Mouse (Mus musculus) Patski (cell line): ENCODE data around the gene Ache. TPM values are rescaled to one million over a fixed set of nuclear protein-coding genes. Genes with fewer than 3 reads are reported as not detected.
"Not testable (repeated sequence)": the region's sequence is repeated elsewhere in the genome, so short reads cannot be mapped to it uniquely, and the experiment has no call there.

ENCODE experiments used
- ATAC-seq: fragments of 100-300 bp; one replicate; pipeline ENCODE4 v1.8.0; 2021
- CTCF ChIA-PET: fragments of 350-600 bp; sonication (Branson Sonifier 250); formaldehyde crosslinking; loops from one replicate; lab custom pipeline; 2022; ENCODE audit warnings: inconsistent platforms; lab: Charles Lee
- POLR2A ChIA-PET: fragments of 350-600 bp; sonication (Branson Sonifier 250); formaldehyde crosslinking; loops from one replicate; lab custom pipeline; 2022; ENCODE audit warnings: antibody characterized with exemption, inconsistent platforms; lab: Charles Lee
- DNase-seq: peaks from one replicate; pipeline ENCODE4 v3.0.0-alpha.2; 2011; ENCODE audit warnings: low read depth, low spot score
- H3K27me3 ChIP-seq: fragments of 371-371 bp; one replicate; pipeline ENCODE4 v1.5.1; 2021
- CTCF ChIP-seq: fragments of 100-300 bp; IDR thresholded peaks from one replicate; pipeline ENCODE4 v1.5.1; 2021
- in situ Hi-C: fragments of 300-500 bp; cut with MboI; formaldehyde crosslinking; loops from 3 replicates; pipeline ENCODE4 v1.11.1; 2018; ENCODE audit warnings: low pct_unique_long_range_greater_than_20kb, mixed read lengths
- polyA plus RNA-seq: library from polyadenylated mRNA; unstranded; gene quantifications from one replicate; pipeline ENCODE4 v1.2.3, GENCODE M21; 2021

The Ache gene
- 1.8 TPM for polyA plus RNA-seq

- H3K27me3 ChIP-seq, result peaks cover 7% of the 10 kb centered on the region
- in situ Hi-C loops, result loop anchor here (5.0 kb wide), 1 partner anchor 155 kb away; no protein-coding TSS in a partner anchor
- TF ChIP-seq CTCF, result no peak
- ATAC-seq, result no peak
- CTCF ChIA-PET, result interaction anchor here (0.6 to 3.3 kb wide), 11 partner anchors 13 to 172 kb away, joined by 3 to 11 read pairs (median 4); partner anchors contain the start of gene Trim56
- POLR2A ChIA-PET, result interaction anchor here (1.0 kb wide), 1 partner anchor 13 kb away, joined by 3 read pairs; no protein-coding TSS in a partner anchor
- no peak for DNase-seq
These were observed at the start of gene Ache for GRCm38 (mm10) chr5:137287032-137287952. Gene Ache (plus strand): TSS chr5:137287519.

GRCm38 (mm10) chr5:137263897-137264720, 23.2 kb upstream of the Ache start:
- in situ Hi-C loops, result no loop called here
- CTCF ChIA-PET, result no interaction called here
- no peak for ATAC-seq
- no peak for TF ChIP-seq CTCF
- H3K27me3 ChIP-seq, result peaks cover 11% of the 10 kb centered on the region
- DNase-seq, result no peak
- POLR2A ChIA-PET, result no interaction called here

GRCm38 (mm10) chr5:137264787-137265186, 22.5 kb upstream of the Ache start:
- CTCF ChIA-PET, result no interaction called here
- no peak for TF ChIP-seq CTCF
- in situ Hi-C loops, result no loop called here
- POLR2A ChIA-PET, result no interaction called here
- ATAC-seq (no peak), DNase-seq (no peak)
- H3K27me3 ChIP-seq, result peaks cover 11% of the 10 kb centered on the region

GRCm38 (mm10) chr5:137268131-137268910, 19.0 kb upstream of the Ache start:
- ChIA-PET POLR2A (no interaction called here), CTCF (no interaction called here)
- ATAC-seq (no peak), DNase-seq (no peak)
- in situ Hi-C loops, result no loop called here
- TF ChIP-seq CTCF, result no peak
- H3K27me3 ChIP-seq, result peaks cover 15% of the 10 kb centered on the region

- H3K27me3 ChIP-seq, result peaks cover 22% of the 10 kb centered on the region
- ATAC-seq, result peak; percentile 60
- DNase-seq, result no peak
- ChIA-PET CTCF (interaction anchor here (0.9 to 1.2 kb wide), 5 partner anchors 8 to 162 kb away, joined by 3 to 4 read pairs (median 3); partner anchors contain the start of gene Ufsp1), POLR2A (no interaction called here)
- peak; percentile 58 for TF ChIP-seq CTCF
- in situ Hi-C loops, result no loop called here
These were observed 9.7 kb upstream of the Ache start for GRCm38 (mm10) chr5:137277360-137278342.

- CTCF ChIA-PET, result interaction anchor here (3.3 kb wide), 1 partner anchor 124 kb away, joined by 11 read pairs; no protein-coding TSS in a partner anchor
- POLR2A ChIA-PET, ATAC-seq, H3K27me3 ChIP-seq, DNase-seq, in situ Hi-C loops: not testable (repeated sequence)
These were observed 2.9 kb upstream of the Ache start for GRCm38 (mm10) chr5:137284411-137284810.

- ATAC-seq, result no peak
- DNase-seq, result no peak
- POLR2A ChIA-PET, result no interaction called here
These were observed 2.3 kb upstream of the Ache start for GRCm38 (mm10) chr5:137285045-137285444.

GRCm38 (mm10) chr5:137285986-137286385, 1.3 kb upstream of the Ache start:
- ATAC-seq (no peak), DNase-seq (no peak)
- H3K27me3 ChIP-seq, result peaks cover 7% of the 10 kb centered on the region
- CTCF ChIA-PET, result interaction anchor here (0.8 to 3.3 kb wide), 8 partner anchors 8 to 171 kb away, joined by 3 to 11 read pairs (median 5); partner anchors contain the start of gene Trim56
- in situ Hi-C loops, result loop anchor here (5.0 kb wide), 1 partner anchor 154 kb away; no protein-coding TSS in a partner anchor
- POLR2A ChIA-PET, result no interaction called here
- TF ChIP-seq CTCF, result no peak

More at GRCm38 (mm10) chr5:137285045-137285444, 2.3 kb upstream of the Ache start:
- peaks cover 7% of the 10 kb centered on the region for H3K27me3 ChIP-seq
- no peak for TF ChIP-seq CTCF
- in situ Hi-C loops, result loop anchor here (5.0 kb wide), 1 partner anchor 153 kb away; no protein-coding TSS in a partner anchor
- CTCF ChIA-PET, result interaction anchor here (3.3 kb wide), 1 partner anchor 125 kb away, joined by 11 read pairs; no protein-coding TSS in a partner anchor

- no peak for DNase-seq
- H3K27me3 ChIP-seq, result peaks cover 7% of the 10 kb centered on the region
- CTCF ChIA-PET, result interaction anchor here (0.6 to 3.3 kb wide), 12 partner anchors 9 to 171 kb away, joined by 3 to 11 read pairs (median 4); partner anchors contain the start of gene Trim56
- POLR2A ChIA-PET, result no interaction called here
- peak; percentile 45 for ATAC-seq
- in situ Hi-C loops, result loop anchor here (5.0 kb wide), 1 partner anchor 154 kb away; no protein-coding TSS in a partner anchor
- no peak for TF ChIP-seq CTCF
These were observed 676 bp upstream of the Ache start for GRCm38 (mm10) chr5:137286655-137287031.
